Mouse (Mus musculus): Measurements from ENCODE around the gene Atg10.
A peak's percentile ranks its signal among the peaks of the same experiment; 100 is the strongest.
"Not testable (repeated sequence)": the region's sequence is repeated elsewhere in the genome, so short reads cannot be mapped to it uniquely, and the experiment has no call there.

The Atg10 gene

GRCm38 (mm10) chr13:91223587-91224437 lies at the start of gene Atg10:
TSS of gene Atg10 (minus strand) at chr13:91223968.
- peak; percentile 96 for DNase-seq

GRCm38 (mm10) chr13:91252406-91252805 lies 28.6 kb upstream of the Atg10 start:
- no peak for DNase-seq

GRCm38 (mm10) chr13:91251636-91252035 lies 27.9 kb upstream of the Atg10 start:
- DNase-seq = no peak

GRCm38 (mm10) chr13:91250050-91250449 lies 26.3 kb upstream of the Atg10 start:
- not testable (repeated sequence) for DNase-seq

- DNase-seq = no peak
These were observed 22.7 kb upstream of the Atg10 start for GRCm38 (mm10) chr13:91246472-91246871.

- no peak for DNase-seq
These were observed 14.2 kb upstream of the Atg10 start for GRCm38 (mm10) chr13:91237976-91238375.

- no peak for DNase-seq
These were observed 13.1 kb upstream of the Atg10 start for GRCm38 (mm10) chr13:91236884-91237283.

GRCm38 (mm10) chr13:91224438-91224814 lies 658 bp upstream of the Atg10 start:
- DNase-seq = no peak

- DNase-seq = no peak
These were observed 705 bp downstream of the Atg10 start for GRCm38 (mm10) chr13:91223063-91223462.

GRCm38 (mm10) chr13:91221696-91222095 lies 2.1 kb downstream of the Atg10 start:
- DNase-seq = no peak

- DNase-seq = no peak
These were observed 6.1 kb downstream of the Atg10 start for GRCm38 (mm10) chr13:91217691-91218090.

- no peak for DNase-seq
These were observed 7.0 kb downstream of the Atg10 start for GRCm38 (mm10) chr13:91216656-91217205.

- DNase-seq = no peak
These were observed 10.8 kb downstream of the Atg10 start for GRCm38 (mm10) chr13:91212958-91213357.

- DNase-seq = no peak
These were observed 17.5 kb downstream of the Atg10 start for GRCm38 (mm10) chr13:91206237-91206636.

- no peak for DNase-seq
These were observed 21.2 kb downstream of the Atg10 start for GRCm38 (mm10) chr13:91202564-91202963.

- DNase-seq = no peak
These were observed 36.2 kb downstream of the Atg10 start for GRCm38 (mm10) chr13:91187378-91188234.

- DNase-seq = peak; percentile 30
These were observed 38.4 kb downstream of the Atg10 start for GRCm38 (mm10) chr13:91185248-91185867.

GRCm38 (mm10) chr13:91184226-91184625 lies 39.5 kb downstream of the Atg10 start:
- peak; percentile 51 for DNase-seq

GRCm38 (mm10) chr13:91180364-91180763 lies 43.4 kb downstream of the Atg10 start:
- DNase-seq = no peak

- DNase-seq = no peak
These were observed 44.4 kb downstream of the Atg10 start for GRCm38 (mm10) chr13:91179174-91179899.

- no peak for DNase-seq
These were observed 45.2 kb downstream of the Atg10 start for GRCm38 (mm10) chr13:91178428-91179160.

- DNase-seq = no peak
These were observed 48.4 kb downstream of the Atg10 start for GRCm38 (mm10) chr13:91175347-91175746.

Data from liver (tissue).